Mouse (Mus musculus) naive thymus-derived CD4-positive, alpha-beta T cell, adult 2 months (primary cell): ENCODE data around the gene Prpsap1.

Source experiments
- DNase-seq: peaks from one replicate; pipeline ENCODE4 v3.0.0-alpha.2; 2011; ENCODE audit warnings: low read depth

Gene Prpsap1

GRCm38 (mm10) chr11:116493795-116494252, at the start of gene Prpsap1:
Prpsap1 (minus strand) TSS chr11:116494202.
- peak; percentile 79 for DNase-seq

GRCm38 (mm10) chr11:116543110-116543509, 49.1 kb upstream of the Prpsap1 start:
- DNase-seq, result no peak

- DNase-seq, result no peak
Measured at GRCm38 (mm10) chr11:116541183-116541582, 47.2 kb upstream of the Prpsap1 start.

GRCm38 (mm10) chr11:116538142-116538735, 44.2 kb upstream of the Prpsap1 start:
- no peak for DNase-seq

DNA sequence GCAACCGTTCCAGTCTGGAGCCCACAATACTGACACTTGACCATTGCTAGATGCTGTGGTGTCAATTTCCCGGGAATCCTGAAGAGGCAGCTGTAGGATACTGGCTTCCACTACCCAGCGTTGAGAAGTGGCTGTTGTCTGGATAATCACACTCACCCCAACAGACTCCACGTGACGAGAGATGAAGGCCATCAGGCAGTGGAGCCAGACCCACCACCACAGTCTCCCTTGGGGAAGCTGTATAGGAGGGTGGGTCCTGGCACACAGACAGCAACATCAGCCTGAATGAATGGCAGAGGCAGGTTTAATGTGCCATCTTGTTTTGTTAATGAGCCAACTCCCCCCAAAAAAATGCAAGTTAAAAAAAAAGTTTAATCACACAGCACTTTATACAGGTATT, 43.4 kb upstream of the Prpsap1 start:
- no peak for DNase-seq

- DNase-seq, result no peak
Measured at GRCm38 (mm10) chr11:116536685-116537084, 42.7 kb upstream of the Prpsap1 start.

DNA sequence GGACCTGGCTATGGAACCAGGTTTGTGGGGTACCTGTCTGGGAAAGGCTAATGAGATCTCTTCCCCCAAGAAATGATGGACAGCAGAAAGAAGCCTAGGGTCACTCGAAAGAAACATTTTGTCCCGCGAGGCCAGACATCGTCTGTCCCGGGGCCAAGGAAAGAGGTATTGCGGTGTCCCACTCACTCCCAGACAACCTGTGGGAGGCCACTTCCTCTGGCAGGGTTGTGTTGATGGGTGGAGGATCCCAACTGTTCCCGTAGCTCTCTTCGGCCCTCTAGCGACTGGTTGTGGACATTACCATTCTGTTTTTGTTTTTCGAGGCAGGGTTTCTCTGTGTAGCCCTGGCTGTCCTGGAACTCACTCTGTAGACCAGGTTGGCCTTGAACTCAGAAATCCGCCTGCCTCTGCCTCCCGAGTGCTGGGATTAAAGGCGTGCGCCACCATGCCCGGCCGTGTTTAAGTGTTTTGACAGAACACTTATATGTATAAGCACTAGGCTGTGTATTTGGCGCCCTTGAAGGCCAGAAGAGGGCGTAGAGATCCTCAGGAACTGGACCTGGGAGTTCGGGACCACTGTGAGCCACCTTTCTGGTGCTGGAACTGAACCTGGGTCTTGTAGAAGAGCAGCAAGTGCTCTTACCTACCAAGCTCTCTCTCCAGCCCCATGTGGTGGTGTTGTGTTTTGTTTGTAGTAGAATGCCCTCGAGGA, 40.3 kb upstream of the Prpsap1 start:
- DNase-seq, result peak; percentile 64

GRCm38 (mm10) chr11:116533341-116534153, 39.5 kb upstream of the Prpsap1 start:
- DNase-seq, result no peak

DNA sequence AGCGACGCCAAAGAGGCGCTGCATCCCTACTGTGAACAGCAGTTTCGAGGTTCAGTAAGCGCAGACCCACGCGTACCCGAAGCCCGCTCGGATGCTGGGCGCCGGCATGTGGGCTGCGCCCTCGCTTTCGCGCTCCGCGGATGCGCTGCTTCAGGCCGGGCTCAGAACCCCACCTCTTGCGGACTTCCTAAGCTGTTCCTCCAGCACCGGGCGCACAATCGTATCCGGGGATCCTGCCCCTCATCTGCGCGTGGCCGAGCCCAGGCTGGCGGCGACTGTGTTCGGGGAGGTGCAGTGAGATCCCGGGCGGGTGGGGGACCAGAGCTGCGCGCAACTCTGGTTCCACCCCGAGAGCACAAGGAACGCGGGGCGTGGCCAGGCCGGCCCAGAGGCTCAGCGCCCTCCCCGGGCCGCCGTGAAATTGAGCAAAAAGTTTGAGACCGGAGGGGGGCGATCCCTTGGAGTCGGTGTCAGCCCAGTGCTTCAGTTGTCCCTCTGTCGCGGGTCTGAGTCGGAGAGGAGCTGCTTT, 38.9 kb upstream of the Prpsap1 start:
- peak; percentile 35 for DNase-seq

- DNase-seq, result no peak
Measured at GRCm38 (mm10) chr11:116532262-116532809, 38.3 kb upstream of the Prpsap1 start.

GRCm38 (mm10) chr11:116531371-116532191, 37.6 kb upstream of the Prpsap1 start:
- no peak for DNase-seq

DNA sequence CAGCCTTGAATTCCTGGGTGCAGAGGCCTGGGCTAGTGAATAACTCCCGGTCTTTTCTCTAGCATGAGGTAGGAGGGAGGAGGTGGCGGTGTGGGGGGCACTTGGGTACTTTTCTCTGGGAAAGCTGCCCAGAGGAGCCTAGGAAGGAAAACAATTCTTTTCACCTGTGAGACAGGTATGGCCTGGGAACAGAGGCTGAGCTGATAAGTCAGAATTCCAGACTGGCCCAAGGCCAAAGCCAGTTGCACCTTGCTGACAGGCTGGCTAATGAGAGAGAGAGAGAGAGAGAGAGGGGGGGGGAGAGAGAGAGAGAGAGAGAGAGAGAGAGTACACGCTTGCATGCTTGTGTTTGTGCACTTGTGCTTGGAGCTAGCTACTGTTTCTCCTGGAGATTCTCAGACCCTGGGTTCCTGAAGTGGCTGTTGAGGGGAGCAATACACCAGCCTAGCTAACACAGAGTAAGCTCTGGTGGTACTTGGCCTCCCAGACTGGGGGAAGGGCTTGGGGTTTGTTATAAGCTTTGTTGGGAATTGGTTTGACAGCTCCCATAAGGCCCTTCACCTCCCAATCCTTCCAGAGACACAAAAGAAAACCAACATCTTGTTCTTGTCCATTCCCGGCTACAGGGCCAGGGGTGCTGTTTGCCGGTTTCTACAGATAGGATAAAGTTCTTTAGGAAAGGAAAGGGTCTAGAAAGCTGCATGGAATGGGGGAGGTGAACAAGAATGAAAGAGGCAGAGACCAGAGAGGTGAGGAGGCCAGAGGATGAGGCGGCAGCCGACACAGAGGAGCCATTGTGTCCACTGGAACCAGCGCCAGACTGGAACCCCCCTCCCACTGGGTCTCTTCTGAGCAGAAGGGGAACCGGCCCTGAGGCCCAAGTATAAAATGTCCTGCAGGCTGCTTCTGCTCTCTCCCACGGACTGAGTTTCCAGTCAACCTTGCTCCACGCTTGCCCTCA, 36.5 kb upstream of the Prpsap1 start, which contains the start of gene Sphk1:
Gene Sphk1 (plus strand): TSS at position 739 of the 961 bp plus-strand sequence.
- DNase-seq, result no peak

DNA sequence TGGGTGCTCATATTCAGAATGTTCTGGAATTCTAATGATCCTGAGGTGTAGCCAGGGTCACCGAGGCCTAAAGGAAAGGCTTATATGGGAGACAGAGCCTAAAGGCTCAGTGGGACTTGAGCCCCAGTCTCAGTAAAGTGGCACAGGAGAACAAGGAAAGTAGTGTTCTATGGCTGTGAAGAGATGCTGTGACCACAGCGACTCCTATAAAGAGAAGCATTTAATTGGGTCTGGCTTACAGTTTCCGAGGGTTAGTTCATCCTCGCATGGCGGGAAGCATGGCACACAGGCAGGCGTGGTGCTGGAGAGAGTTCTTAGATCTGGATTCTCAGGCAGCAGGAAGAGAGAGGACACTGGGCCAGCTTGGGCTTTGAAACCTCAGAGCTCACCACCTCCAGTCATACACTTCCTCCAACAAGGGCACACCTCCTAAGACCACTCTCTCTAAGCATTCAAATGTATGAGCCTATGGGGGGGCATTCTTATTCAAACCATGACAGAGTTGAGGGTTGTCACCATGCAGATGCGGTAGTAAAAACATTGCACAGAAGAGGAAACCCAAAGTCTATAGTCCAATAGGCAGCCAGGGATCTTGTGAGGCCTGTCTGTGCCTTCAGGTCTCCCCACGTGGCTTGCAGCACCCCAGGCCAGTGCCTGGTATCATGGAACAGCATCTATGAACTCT, 34.8 kb upstream of the Prpsap1 start:
- no peak for DNase-seq

DNA sequence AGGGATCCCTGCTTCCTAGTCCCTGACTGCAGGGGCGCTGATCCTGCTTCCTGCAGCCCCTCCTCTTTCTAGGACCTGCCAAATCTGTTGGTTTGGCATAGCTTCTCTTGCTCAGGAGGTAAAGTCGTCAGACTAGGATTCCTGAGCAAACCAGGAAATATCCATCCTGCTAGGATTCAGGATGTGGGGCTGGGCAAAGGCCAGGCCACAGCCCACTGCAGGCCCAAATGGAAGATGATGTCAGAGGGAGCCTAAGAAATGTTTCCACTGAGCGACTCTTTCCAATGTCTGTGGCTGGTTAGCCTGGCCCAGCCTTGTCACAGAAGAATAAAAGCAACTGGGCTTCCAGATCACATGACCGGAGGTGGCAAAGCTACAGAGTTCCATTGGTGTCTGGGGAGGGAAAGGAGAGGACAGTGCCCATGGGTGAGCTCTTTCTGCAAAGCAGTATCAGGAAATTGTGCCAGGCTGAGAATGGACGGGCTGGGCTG, 29.7 kb upstream of the Prpsap1 start:
- DNase-seq, result no peak

DNA sequence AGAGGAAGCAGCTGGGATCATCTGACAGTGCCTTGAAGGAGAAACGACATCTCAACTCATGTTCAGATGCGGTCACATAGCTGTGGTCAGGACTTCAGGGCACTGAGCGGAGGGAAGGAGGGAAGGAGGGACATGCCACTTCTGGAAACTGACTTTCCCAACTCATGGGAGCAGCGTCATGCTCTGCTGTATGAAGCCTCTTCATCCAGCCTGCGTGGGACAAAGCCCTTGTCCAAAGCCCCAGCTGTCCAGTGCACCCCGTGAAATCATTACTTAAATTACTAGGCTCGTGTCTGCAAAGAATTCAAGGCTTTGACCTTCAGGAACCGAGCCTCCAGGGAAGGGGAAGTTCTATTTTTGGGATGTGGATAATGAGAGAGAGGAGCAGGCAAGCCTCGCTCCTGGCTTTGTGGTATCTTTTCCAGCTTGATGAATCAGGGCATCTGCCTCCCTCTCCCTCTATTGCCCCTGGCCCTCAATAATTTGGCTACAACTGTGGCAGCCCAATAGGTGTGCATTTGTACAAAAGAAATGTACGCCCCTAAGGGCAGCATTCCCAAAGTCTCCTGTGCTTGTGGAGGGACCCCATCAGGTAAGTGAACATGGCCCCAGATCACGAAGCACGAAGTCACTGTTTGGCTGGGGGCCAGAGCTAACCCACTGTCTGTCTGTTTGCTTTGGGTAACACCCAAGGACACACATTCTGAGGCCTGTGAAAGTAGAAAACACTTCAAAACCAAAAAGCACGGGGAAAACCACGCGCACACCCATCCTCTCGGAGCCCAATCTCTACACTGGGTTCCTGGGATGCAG, 29.1 kb upstream of the Prpsap1 start:
- DNase-seq, result no peak

- no peak for DNase-seq
Measured at GRCm38 (mm10) chr11:116522046-116522445, 28.0 kb upstream of the Prpsap1 start.

- no peak for DNase-seq
Measured at GRCm38 (mm10) chr11:116521143-116521542, 27.1 kb upstream of the Prpsap1 start.

- DNase-seq, result no peak
Measured at GRCm38 (mm10) chr11:116518482-116518881, 24.5 kb upstream of the Prpsap1 start.
